Mouse (Mus musculus) intestine, postnatal 0 days (tissue): ENCODE results near the gene Clpb. TPM values are rescaled to one million over a fixed set of nuclear protein-coding genes. Genes with fewer than 3 reads are reported as not detected.
"Not testable (repeated sequence)": the region's sequence is repeated elsewhere in the genome, so short reads cannot be mapped to it uniquely, and the experiment has no call there.

Experiments used
- ATAC-seq: fragments of 200-750 bp; cut with Nextera tagmentation; 2 replicates; pipeline ENCODE4 v1.8.0; 2017; ENCODE audit warnings: mild to moderate bottlenecking, moderate TSS enrichment, moderate library complexity
- H3K27ac ChIP-seq: fragments of 300-500 bp; sonication (generic); 2 replicates; pipeline ENCODE4 v1.5.1; 2014; ENCODE audit warnings: mild to moderate bottlenecking, low read depth, low read length, moderate library complexity
- H3K27me3 ChIP-seq: fragments of 300-500 bp; sonication (generic); replicated peaks from 2 replicates; pipeline ENCODE4 v1.6.1; 2014; ENCODE audit warnings: low read length, mixed read lengths; ENCODE audit not compliant: control insufficient read depth, insufficient read depth
- H3K36me3 ChIP-seq: fragments of 300-500 bp; sonication (generic); 2 replicates; pipeline ENCODE4 v1.6.1; 2014; ENCODE audit warnings: mild to moderate bottlenecking, moderate library complexity; ENCODE audit not compliant: control insufficient read depth, insufficient read depth
- H3K4me1 ChIP-seq: fragments of 300-500 bp; sonication (generic); replicated peaks from 2 replicates; pipeline ENCODE4 v1.6.1; 2014; ENCODE audit warnings: antibody characterized with exemption, low read length, mixed read lengths; ENCODE audit not compliant: control insufficient read depth, insufficient read depth
- H3K4me2 ChIP-seq: fragments of 300-500 bp; sonication (generic); replicated peaks from 2 replicates; pipeline ENCODE4 v1.6.1; 2014; ENCODE audit warnings: low read depth, mild to moderate bottlenecking, moderate library complexity
- H3K4me3 ChIP-seq: fragments of 300-500 bp; sonication (generic); 2 replicates; pipeline ENCODE4 v1.5.1; 2014; ENCODE audit warnings: low read depth, low read length
- H3K9ac ChIP-seq: fragments of 300-500 bp; sonication (generic); 2 replicates; pipeline ENCODE4 v1.6.1; 2014; ENCODE audit warnings: mild to moderate bottlenecking, low read depth, low read length
- H3K9me3 ChIP-seq: fragments of 300-500 bp; sonication (generic); 2 replicates; pipeline ENCODE4 v1.6.1; 2016; ENCODE audit warnings: mixed run types; ENCODE audit not compliant: control insufficient read depth
- CTCF ChIP-seq: sonication (generic); IDR thresholded peaks from 2 replicates; pipeline ENCODE4 v1.5.1; 2016; ENCODE audit warnings: low read depth, mild to moderate bottlenecking, control low read depth, antibody characterized with exemption, moderate library complexity
- WGBS: fragments of 180-500 bp; shearing (Covaris S2); extraction: QIAGEN DNeasy Blood & Tissue Kit; methylation state at CpG from one replicate; pipeline ENCODE4 v1.1.7; 2014; 5-methylcytosine and 5-hydroxymethylcytosine counted together
- polyA plus RNA-seq: library from polyadenylated mRNA; unstranded; fragments of >200 nt; fragmentation: Nextera tagmentation; extraction: Ambion mirVana; gene quantifications from 2 replicates; pipeline ENCODE4 v1.2.1, GENCODE M21; 2015

Gene Clpb
- polyA plus RNA-seq, result 14.3 and 14.9 TPM in 2 replicates

GRCm38 (mm10) chr7:101663514-101664159 is at the start of gene Clpb:
Gene Clpb, plus strand, starts transcription at chr7:101663633.
- 0 out of 2 replicates have a peak, but pooled peaks cover 7% of the 10 kb centered on the region for H3K36me3 ChIP-seq
- H3K9ac ChIP-seq, result peak within 1 kb of the TSS; percentile 37; the same call in 1 of the 2 replicates
- peak within 1 kb of the TSS; percentile 57 for H3K4me3 ChIP-seq
- H3K27me3 ChIP-seq, result no peaks in the 10 kb centered on the region
- H3K9me3 ChIP-seq, result no peaks in the 10 kb centered on the region
- H3K27ac ChIP-seq, result peak within 1 kb of the TSS; percentile 57; the same call in 1 of the 2 replicates
- peak within 1 kb of the TSS; percentile 70 for H3K4me2 ChIP-seq
- peak; percentile 94 for TF ChIP-seq CTCF
- under 1% methylated on average over 49 of the region's 49 CpGs for WGBS
- peak; percentile 98 for ATAC-seq
- H3K4me1 ChIP-seq, result 0 out of 2 replicates have a peak, but pooled peaks cover 3% of the 10 kb centered on the region

- H3K9me3 ChIP-seq, result no peaks in the 10 kb centered on the region
- no peaks in the 10 kb centered on the region for H3K4me1 ChIP-seq
- no peak overlapping the region for H3K4me2 ChIP-seq
- no peak overlapping the region; the same call in 1 of the 2 replicates for H3K27ac ChIP-seq
- no peaks in the 10 kb centered on the region for H3K27me3 ChIP-seq
- 80% methylated on average over 7 of the region's 7 CpGs for WGBS
- H3K9ac ChIP-seq, result no peak overlapping the region
- no peak overlapping the region for H3K4me3 ChIP-seq
- TF ChIP-seq CTCF, result no peak
- H3K36me3 ChIP-seq, result no peaks in the 10 kb centered on the region
- ATAC-seq, result no peak
These were observed 48.0 kb upstream of the Clpb start for GRCm38 (mm10) chr7:101615406-101615805.

- TF ChIP-seq CTCF, result no peak
- WGBS, result 34% methylated on average over 6 of the region's 6 CpGs
These were observed 47.1 kb upstream of the Clpb start for GRCm38 (mm10) chr7:101616136-101616835.

GRCm38 (mm10) chr7:101617438-101618165 is 45.8 kb upstream of the Clpb start:
- WGBS, result 82% methylated on average over 10 of the region's 10 CpGs
- Histone ChIP-seq H3K27ac (no peak overlapping the region), H3K4me1 (no peaks in the 10 kb centered on the region), H3K27me3 (no peaks in the 10 kb centered on the region), H3K9ac (no peak overlapping the region), H3K36me3 (no peaks in the 10 kb centered on the region), H3K4me2 (no peak overlapping the region), H3K4me3 (no peak overlapping the region), H3K9me3 (no peaks in the 10 kb centered on the region)
- no peak for ATAC-seq
- TF ChIP-seq CTCF, result no peak

More at GRCm38 (mm10) chr7:101616136-101616835, 47.1 kb upstream of the Clpb start:
- no peak overlapping the region for H3K4me3 ChIP-seq
- no peaks in the 10 kb centered on the region for H3K27me3 ChIP-seq
- H3K9me3 ChIP-seq, result no peaks in the 10 kb centered on the region
- peak; percentile 64 for ATAC-seq
- H3K4me2 ChIP-seq, result no peak overlapping the region
- no peaks in the 10 kb centered on the region for H3K36me3 ChIP-seq
- H3K27ac ChIP-seq, result peak overlapping the region; percentile 57
- H3K4me1 ChIP-seq, result no peaks in the 10 kb centered on the region
- no peak overlapping the region for H3K9ac ChIP-seq

GRCm38 (mm10) chr7:101618273-101618672 is 45.2 kb upstream of the Clpb start:
- no peak for TF ChIP-seq CTCF
- no peaks in the 10 kb centered on the region for H3K9me3 ChIP-seq

GRCm38 (mm10) chr7:101620373-101620772 is 43.1 kb upstream of the Clpb start:
- H3K4me1 ChIP-seq, result no peaks in the 10 kb centered on the region
- no peak overlapping the region for H3K4me2 ChIP-seq
- no peak for ATAC-seq
- H3K27me3 ChIP-seq, result 0 out of 2 replicates have a peak, but pooled peaks cover 3% of the 10 kb centered on the region
- H3K9me3 ChIP-seq, result no peaks in the 10 kb centered on the region
- no peak overlapping the region for H3K27ac ChIP-seq
- WGBS, result 21% methylated on average over 4 of the region's 4 CpGs
- no peak overlapping the region for H3K4me3 ChIP-seq
- H3K36me3 ChIP-seq, result no peaks in the 10 kb centered on the region
- peak; percentile 85 for TF ChIP-seq CTCF
- no peak overlapping the region for H3K9ac ChIP-seq

More at GRCm38 (mm10) chr7:101618273-101618672, 45.2 kb upstream of the Clpb start:
- Histone ChIP-seq H3K4me3 (no peak overlapping the region), H3K27me3 (no peaks in the 10 kb centered on the region), H3K4me1 (no peaks in the 10 kb centered on the region), H3K4me2 (no peak overlapping the region), H3K36me3 (no peaks in the 10 kb centered on the region), H3K9ac (no peak overlapping the region), H3K27ac (no peak overlapping the region)
- no peak for ATAC-seq
- WGBS, result 77% methylated on average over 7 of the region's 7 CpGs

- not testable (repeated sequence) for H3K4me2 ChIP-seq, H3K36me3 ChIP-seq, H3K27me3 ChIP-seq, H3K9me3 ChIP-seq, ATAC-seq, H3K4me1 ChIP-seq, H3K27ac ChIP-seq, H3K4me3 ChIP-seq, H3K9ac ChIP-seq
- 87% methylated on average over 4 of the region's 4 CpGs for WGBS
These were observed 41.6 kb upstream of the Clpb start for GRCm38 (mm10) chr7:101621861-101622260.
